39 mouse cellular contexts compared by ENCODE assay signal in the genomic region with DNA sequence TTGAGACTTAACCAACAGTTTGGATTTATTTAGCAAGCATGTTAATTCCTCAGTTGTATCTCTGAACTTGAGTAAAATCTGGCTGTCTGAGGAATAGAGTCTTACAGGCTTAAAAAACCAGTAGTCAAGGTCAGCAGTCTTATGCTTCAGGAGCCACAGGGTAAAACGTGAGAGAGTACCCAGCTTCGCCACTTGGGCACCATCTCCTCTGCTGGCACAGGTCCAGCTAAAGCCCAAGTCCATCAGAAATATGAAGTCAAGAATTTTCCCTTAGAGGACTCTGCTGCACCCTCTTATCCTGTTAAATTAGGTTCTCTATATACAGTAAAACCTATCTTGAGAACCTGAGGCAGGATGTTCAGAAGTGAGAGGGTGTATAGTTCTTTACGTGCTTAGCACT. TPM values are rescaled to one million over a fixed set of nuclear protein-coding genes. Genes with fewer than 3 reads are reported as not detected.
DNase-seq lines count a peak whose midpoint lies in the region; ATAC-seq and TF ChIP-seq lines count a peak whose summit lies in the region.
"Had no signal": no experiment of that assay in that cellular context is flagged by ENCODE, and none has a peak within 500 bp of the region (broad histone marks: within the 10 kb centered on the region; RNA-seq: fewer than 3 reads in every experiment).

No protein-coding gene starts in this region.

- H3K9ac ChIP-seq in hindbrain, postnatal 0 days (replicated peaks; ENCODE audit: low read length): no peak overlapping the region
- H3K9ac ChIP-seq in hindbrain, embryonic 13.5 days: no peak overlapping the region
- no peak overlapping the region for H3K9ac ChIP-seq in midbrain, postnatal 0 days (replicated peaks; ENCODE audit: low read length, poor library complexity, severe bottlenecking)
- H3K9ac ChIP-seq in midbrain, embryonic 11.5 days (ENCODE audit: low read length): no peak overlapping the region
- H3K9ac ChIP-seq: embryonic facial prominence, embryonic 12.5 days; hindbrain, embryonic 14.5 days; liver, embryonic 15.5 days; lung, embryonic 15.5 days; midbrain, embryonic 12.5 days; neural tube, embryonic 13.5 days had no signal

- H3K36me3 ChIP-seq in hindbrain, postnatal 0 days (ENCODE audit: insufficient read depth, low read length): peaks cover 32% of the 10 kb centered on the region
- H3K36me3 ChIP-seq in hindbrain, embryonic 13.5 days: peaks cover 58% of the 10 kb centered on the region
- H3K36me3 ChIP-seq in midbrain, postnatal 0 days (ENCODE audit: insufficient read depth, low read length): peaks cover 19% of the 10 kb centered on the region
- H3K36me3 ChIP-seq in midbrain, embryonic 11.5 days (ENCODE audit: control insufficient read depth, insufficient read depth, low read length): peaks cover 7% of the 10 kb centered on the region

- TF ChIP-seq CTCF in hindbrain, postnatal 0 days (IDR thresholded peaks at IDR 0.05; ENCODE audit: low read depth): peak; percentile 13; the same call in 1 of the 2 replicates
- TF ChIP-seq CTCF in midbrain, postnatal 0 days (IDR thresholded peaks at IDR 0.05): no peak

- no peak overlapping the region for H3K27ac ChIP-seq in hindbrain, postnatal 0 days
- no peak overlapping the region for H3K27ac ChIP-seq in hindbrain, embryonic 13.5 days
- H3K27ac ChIP-seq in midbrain, postnatal 0 days (ENCODE audit: low read depth, low read length): no peak overlapping the region
- H3K27ac ChIP-seq in midbrain, embryonic 11.5 days (ENCODE audit: low read depth, low read length): no peak overlapping the region
- H3K27ac ChIP-seq: embryonic facial prominence, embryonic 12.5 days; hindbrain, embryonic 14.5 days; kidney, postnatal 0 days; liver, embryonic 15.5 days; lung, embryonic 15.5 days; midbrain, embryonic 12.5 days; neural tube, embryonic 13.5 days; stomach, postnatal 0 days had no signal

- no peaks in the 10 kb centered on the region for H3K27me3 ChIP-seq in hindbrain, postnatal 0 days (ENCODE audit: insufficient read depth, low read length)
- H3K27me3 ChIP-seq in hindbrain, embryonic 13.5 days: no peaks in the 10 kb centered on the region
- H3K27me3 ChIP-seq in midbrain, postnatal 0 days (ENCODE audit: insufficient read depth, low read length): no peaks in the 10 kb centered on the region
- no peaks in the 10 kb centered on the region for H3K27me3 ChIP-seq in midbrain, embryonic 11.5 days (ENCODE audit: control insufficient read depth, insufficient read depth, low read length)
- H3K27me3 ChIP-seq: CH12.LX; embryonic facial prominence, embryonic 12.5 days; liver, embryonic 15.5 days; lung, embryonic 15.5 days; midbrain, embryonic 12.5 days; neural tube, embryonic 13.5 days; Patski had no signal

- no peaks in the 10 kb centered on the region for H3K4me1 ChIP-seq in hindbrain, postnatal 0 days (ENCODE audit: insufficient read depth, low read length)
- no peaks in the 10 kb centered on the region for H3K4me1 ChIP-seq in hindbrain, embryonic 13.5 days (replicated peaks)
- no peaks in the 10 kb centered on the region for H3K4me1 ChIP-seq in midbrain, postnatal 0 days (ENCODE audit: insufficient read depth, low read length)
- no peaks in the 10 kb centered on the region for H3K4me1 ChIP-seq in midbrain, embryonic 11.5 days (ENCODE audit: control insufficient read depth, insufficient read depth, low read length)
- H3K4me1 ChIP-seq: embryonic facial prominence, embryonic 12.5 days; lung, embryonic 15.5 days; midbrain, embryonic 12.5 days; neural tube, embryonic 13.5 days had no signal

- WGBS in hindbrain, postnatal 0 days: 74% methylated on average over 3 of the region's 3 CpGs
- WGBS in hindbrain, embryonic 13.5 days: 91% methylated on average over 3 of the region's 3 CpGs
- WGBS in midbrain, postnatal 0 days: 86% methylated on average over 3 of the region's 3 CpGs
- 95% methylated on average over 3 of the region's 3 CpGs for WGBS in midbrain, embryonic 11.5 days

- intact Hi-C loops in heart, postnatal 14 days (cut with DNase I): no loop called here

- H3K9me3 ChIP-seq in hindbrain, postnatal 0 days (ENCODE audit: low read length): no peaks in the 10 kb centered on the region
- no peaks in the 10 kb centered on the region for H3K9me3 ChIP-seq in hindbrain, embryonic 13.5 days
- H3K9me3 ChIP-seq in midbrain, postnatal 0 days (ENCODE audit: low read length): no peaks in the 10 kb centered on the region
- no peaks in the 10 kb centered on the region for H3K9me3 ChIP-seq in midbrain, embryonic 11.5 days (ENCODE audit: control insufficient read depth, low read length)
- H3K9me3 ChIP-seq: embryonic facial prominence, embryonic 12.5 days; liver, embryonic 15.5 days; lung, embryonic 15.5 days; midbrain, embryonic 12.5 days; neural tube, embryonic 13.5 days had no signal

- H3K4me3 ChIP-seq in hindbrain, postnatal 0 days (ENCODE audit: low read length): no peak overlapping the region
- H3K4me3 ChIP-seq in hindbrain, embryonic 13.5 days: no peak overlapping the region
- no peak overlapping the region for H3K4me3 ChIP-seq in midbrain, postnatal 0 days (ENCODE audit: low read depth, low read length)
- no peak overlapping the region for H3K4me3 ChIP-seq in midbrain, embryonic 11.5 days (ENCODE audit: low read depth, low read length)
- H3K4me3 ChIP-seq: embryonic facial prominence, embryonic 12.5 days; liver, embryonic 15.5 days; lung, embryonic 15.5 days; midbrain, embryonic 12.5 days; neural tube, embryonic 13.5 days had no signal

- no peak overlapping the region for H3K4me2 ChIP-seq in hindbrain, postnatal 0 days (ENCODE audit: low read depth, low read length)
- H3K4me2 ChIP-seq in hindbrain, embryonic 13.5 days: no peak overlapping the region
- H3K4me2 ChIP-seq in midbrain, postnatal 0 days (ENCODE audit: low read depth, low read length, poor library complexity, severe bottlenecking): no peak overlapping the region
- H3K4me2 ChIP-seq in midbrain, embryonic 11.5 days: no peak overlapping the region
- H3K4me2 ChIP-seq: embryonic facial prominence, embryonic 12.5 days; heart, embryonic 11.5 days; hindbrain, embryonic 14.5 days; liver, embryonic 15.5 days; lung, embryonic 15.5 days; midbrain, embryonic 12.5 days; neural tube, embryonic 13.5 days had no signal

- ATAC-seq in hindbrain, postnatal 0 days: no peak
- ATAC-seq in hindbrain, embryonic 13.5 days (ENCODE audit: low FRiP score): no peak
- ATAC-seq in midbrain, postnatal 0 days (ENCODE audit: low FRiP score): no peak
- no peak for ATAC-seq in midbrain, embryonic 11.5 days (ENCODE audit: low FRiP score)
- ATAC-seq: forebrain, embryonic 14.5 days; inflammation-experienced regulatory T-cells, adult 6 months; Patski had no signal

- DNase-seq in hindbrain, postnatal 0 days (ENCODE audit: low spot score): peak; percentile 9
- peak; percentile 18 to 52 for DNase-seq in kidney, postnatal 36 days
- DNase-seq in kidney, adult 18-20 months: no peak
- peak; percentile 1 for DNase-seq in midbrain, postnatal 0 days (ENCODE audit: low spot score)
- DNase-seq in midbrain, embryonic 11.5 days (ENCODE audit: low spot score, missing footprints): no peak
- DNase-seq in heart, postnatal 14 days: no peak
- DNase-seq: adrenal gland, postnatal 14 days; cerebellum, adult 11 months; cerebellum, postnatal 36 days; embryo, embryonic 11 days; gastrocnemius, postnatal 14 days; heart, postnatal 4 days; layer of hippocampus, postnatal 36 days; liver; lung, postnatal 36 days; right cerebral cortex, postnatal 4 days; thymus, adult 18-20 months; thymus, postnatal 25 days had no signal

RNA-seq across cellular contexts. Expression of a gene that starts 13.5 kb away (rescaled TPM):
- total RNA-seq in hindbrain, postnatal 0 days (2014; rRNA removed): 0.65 TPM in 1 of 2 replicates, not detected in the other
- polyA plus RNA-seq in hindbrain, postnatal 0 days (2015; fragmentation: Nextera tagmentation; extraction: Ambion mirVana): not detected in 2 replicates
- polyA plus RNA-seq in hindbrain, embryonic 13.5 days (2015; fragmentation: Nextera tagmentation; extraction: Ambion mirVana): not detected in 2 replicates
- total RNA-seq in midbrain, postnatal 0 days (2014; rRNA removed): not detected in 2 replicates
- not detected in 2 replicates for polyA plus RNA-seq in midbrain, postnatal 0 days (2015; fragmentation: Nextera tagmentation; extraction: Ambion mirVana)
- polyA plus RNA-seq in midbrain, embryonic 11.5 days (2014; fragmentation: Nextera tagmentation; extraction: Ambion mirVana): not detected in 2 replicates
- total RNA-seq in heart, postnatal 14 days (2021): not detected
- total RNA-seq: adrenal gland, postnatal 14 days; ES-E14; gastrocnemius, postnatal 14 days; granulocyte monocyte progenitor cell, adult 5-6 weeks; heart, postnatal 4 days; layer of hippocampus, adult 8-10 months; megakaryocyte, adult 5-6 weeks had no signal
- polyA plus RNA-seq: C2C12; embryonic facial prominence, embryonic 12.5 days; forebrain, embryonic 14.5 days; heart, embryonic 11.5 days; heart, embryonic 16.5 days; hindbrain, embryonic 14.5 days; inflammation-experienced regulatory T-cells, adult 6 months; kidney, postnatal 0 days; limb, embryonic 11.5 days; liver, embryonic 15.5 days; lung, embryonic 15.5 days; midbrain, embryonic 12.5 days; neural tube, embryonic 13.5 days; Patski; stomach, postnatal 0 days had no signal

RNA-seq across cellular contexts. Expression of a gene that starts 32.7 kb away (rescaled TPM):
- total RNA-seq in hindbrain, postnatal 0 days (2014; rRNA removed): 8.7 and 8.8 TPM in 2 replicates
- polyA plus RNA-seq in hindbrain, postnatal 0 days (2015; fragmentation: Nextera tagmentation; extraction: Ambion mirVana): 53.7 and 54.5 TPM in 2 replicates
- 35.4 and 36.6 TPM in 2 replicates for polyA plus RNA-seq in hindbrain, embryonic 13.5 days (2015; fragmentation: Nextera tagmentation; extraction: Ambion mirVana)
- total RNA-seq in midbrain, postnatal 0 days (2014; rRNA removed): 12.5 and 18.1 TPM in 2 replicates
- 54.5 and 56.7 TPM in 2 replicates for polyA plus RNA-seq in midbrain, postnatal 0 days (2015; fragmentation: Nextera tagmentation; extraction: Ambion mirVana)
- polyA plus RNA-seq in midbrain, embryonic 11.5 days (2014; fragmentation: Nextera tagmentation; extraction: Ambion mirVana): 31.1 and 32.7 TPM in 2 replicates
- total RNA-seq in heart, postnatal 14 days (2021): 1 to 10 TPM; 5.7 to 6.0 TPM
- total RNA-seq: CH12.LX had no signal

RNA-seq across cellular contexts. Expression of a gene that starts 43.9 kb away (rescaled TPM):
- 49.3 and 49.4 TPM in 2 replicates for total RNA-seq in hindbrain, postnatal 0 days (2014; rRNA removed)
- 47.6 and 52.5 TPM in 2 replicates for polyA plus RNA-seq in hindbrain, postnatal 0 days (2015; fragmentation: Nextera tagmentation; extraction: Ambion mirVana)
- 45.4 and 48.2 TPM in 2 replicates for polyA plus RNA-seq in hindbrain, embryonic 13.5 days (2015; fragmentation: Nextera tagmentation; extraction: Ambion mirVana)
- 47.5 and 52.7 TPM in 2 replicates for total RNA-seq in midbrain, postnatal 0 days (2014; rRNA removed)
- 49.2 and 49.3 TPM in 2 replicates for polyA plus RNA-seq in midbrain, postnatal 0 days (2015; fragmentation: Nextera tagmentation; extraction: Ambion mirVana)
- polyA plus RNA-seq in midbrain, embryonic 11.5 days (2014; fragmentation: Nextera tagmentation; extraction: Ambion mirVana): 41.6 and 42.3 TPM in 2 replicates
- 100 to 1,000 TPM; 106 to 108 TPM for total RNA-seq in heart, postnatal 14 days (2021)

RNA-seq across cellular contexts. Expression of a gene that starts 54.8 kb away (rescaled TPM):
- total RNA-seq in hindbrain, postnatal 0 days (2014; rRNA removed): 27.1 and 28.7 TPM in 2 replicates
- 12.0 and 12.1 TPM in 2 replicates for polyA plus RNA-seq in hindbrain, postnatal 0 days (2015; fragmentation: Nextera tagmentation; extraction: Ambion mirVana)
- polyA plus RNA-seq in hindbrain, embryonic 13.5 days (2015; fragmentation: Nextera tagmentation; extraction: Ambion mirVana): 28.5 and 29.0 TPM in 2 replicates
- total RNA-seq in midbrain, postnatal 0 days (2014; rRNA removed): 37.0 and 50.4 TPM in 2 replicates
- polyA plus RNA-seq in midbrain, postnatal 0 days (2015; fragmentation: Nextera tagmentation; extraction: Ambion mirVana): 8.7 and 10.7 TPM in 2 replicates
- polyA plus RNA-seq in midbrain, embryonic 11.5 days (2014; fragmentation: Nextera tagmentation; extraction: Ambion mirVana): 25.2 and 28.6 TPM in 2 replicates
- total RNA-seq in heart, postnatal 14 days (2021): 10 to 100 TPM; 35.4 to 39.2 TPM

Comparison
In these comparisons a context has a peak if more than half of its experiments do, and no peak if none do; other contexts are left out.
1. DNase-seq: peak in hindbrain, postnatal 0 days (single experiment), kidney, postnatal 36 days (2 of 2) and midbrain, postnatal 0 days (single experiment); none in kidney, adult 18-20 months (single experiment), midbrain, embryonic 11.5 days (single experiment) and heart, postnatal 14 days (0 of 2).